Mouse (Mus musculus): ENCODE data around the gene Col5a3. TPM values are rescaled to one million over a fixed set of nuclear protein-coding genes. Genes with fewer than 3 reads are reported as not detected.

The Col5a3 gene
- total RNA-seq (2023), result under 1 TPM in 1 of 2 experiments, not detected in 1; 0.13 TPM

DNA sequence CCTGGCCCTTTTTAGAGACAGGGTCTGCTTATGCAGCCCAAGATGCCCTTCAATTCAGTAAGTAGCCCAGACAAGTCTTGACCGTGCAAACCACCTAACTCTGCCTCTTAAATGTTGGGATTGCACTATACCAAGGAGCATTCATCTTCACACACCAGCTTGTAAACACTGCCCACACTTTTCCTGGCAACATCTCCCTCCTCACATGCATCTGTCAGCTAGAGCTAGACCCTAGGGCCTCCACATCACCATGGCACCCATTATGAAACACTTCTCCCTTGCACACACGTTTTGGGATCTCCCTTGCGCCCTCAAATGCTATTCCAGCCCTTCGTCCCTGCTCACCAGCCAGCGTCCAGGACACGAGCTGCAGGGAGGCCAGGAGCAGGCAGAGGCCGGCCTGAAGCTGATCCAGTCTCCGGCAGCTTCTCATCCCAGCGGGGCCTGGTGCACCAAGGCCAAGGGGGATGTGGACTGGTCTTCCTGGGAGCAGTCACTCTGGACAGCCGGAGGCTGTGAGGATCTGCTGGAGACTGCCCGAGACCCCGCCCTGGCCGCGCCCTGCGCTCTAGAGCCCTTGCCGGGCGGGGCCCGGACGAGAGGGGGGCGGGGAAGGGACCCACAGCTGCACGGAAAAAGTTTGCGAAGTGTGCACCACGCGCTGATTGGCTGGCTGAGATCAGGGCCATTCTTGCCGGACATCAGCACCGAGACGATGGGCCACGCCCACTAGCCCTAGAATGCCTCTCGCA is at the start of gene Col5a3:
Gene Col5a3, minus strand, starts transcription at position 547 of the 752 bp plus-strand sequence.

DNA sequence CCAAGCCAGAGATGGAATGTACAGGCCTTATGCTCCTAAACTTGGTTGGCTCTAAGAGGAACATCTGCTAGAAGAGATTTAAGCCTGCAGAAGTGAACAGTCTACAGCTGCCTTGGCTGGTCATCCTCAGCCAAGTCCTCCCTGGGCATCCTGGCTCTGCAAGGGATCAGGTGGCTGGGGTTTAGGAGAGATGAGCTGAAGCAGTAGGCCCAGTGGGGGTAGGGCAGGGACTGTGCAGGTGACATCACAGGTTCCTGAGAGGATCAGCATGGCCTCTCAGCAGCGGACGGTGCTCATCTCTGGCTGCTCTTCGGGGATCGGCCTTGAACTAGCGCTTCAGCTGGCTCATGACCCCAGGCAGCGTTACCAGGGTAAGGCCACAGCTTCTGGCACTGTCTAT is 3.4 kb upstream of the Col5a3 start, which contains the start of gene Rdh8:
Gene Rdh8, plus strand, starts transcription at position 268 of the 400 bp plus-strand sequence.

DNA sequence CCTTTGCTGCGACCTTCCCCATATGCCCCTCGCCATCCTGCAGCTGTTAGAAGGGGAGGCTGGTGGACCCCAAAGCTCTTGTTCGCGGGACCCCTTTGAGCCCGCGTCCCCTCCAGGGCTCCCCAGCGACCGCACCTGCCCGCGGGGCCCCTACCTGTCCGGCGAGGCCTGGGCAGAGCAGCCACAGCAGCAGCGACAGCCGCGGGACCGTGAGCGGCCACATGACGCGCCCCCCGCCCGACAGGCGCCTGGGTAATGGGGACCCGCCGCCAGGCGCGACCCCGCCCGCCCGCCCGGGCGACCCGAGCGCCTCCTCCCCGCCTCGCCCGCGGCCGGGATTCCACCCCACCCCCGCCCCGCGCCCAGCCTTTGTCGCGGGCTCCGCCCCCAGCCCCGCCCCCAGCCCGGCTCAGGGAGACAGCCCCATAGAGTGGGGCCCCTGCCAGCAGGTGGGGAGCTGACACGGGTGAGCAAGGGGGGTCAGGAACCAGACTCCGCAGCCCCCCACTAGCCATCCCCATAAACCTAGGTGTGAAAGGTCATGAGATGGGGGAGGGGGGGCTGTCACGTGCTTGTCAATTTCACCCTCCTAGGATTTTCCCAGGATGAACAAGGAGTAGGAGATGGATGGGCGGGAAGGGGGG is 68.7 kb downstream of the Col5a3 start, which contains the start of gene Olfm2:
Gene Olfm2, minus strand, starts transcription at position 333 of the 644 bp plus-strand sequence.

Other genes starting within 250 kb of the Col5a3 start
- gene Zfp846, start 233.8 kb downstream of the Col5a3 start, total RNA-seq (2023), result 1 to 10 TPM; 5.2 to 8.2 TPM
- gene Ubl5, start 172.2 kb downstream of the Col5a3 start, total RNA-seq (2023), result 100 to 1,000 TPM; 276 to 300 TPM
- gene Fbxl12, start 170.3 kb downstream of the Col5a3 start, total RNA-seq (2023), result 10 to 100 TPM; 26.1 to 30.7 TPM
- 10 to 100 TPM in 1 of 2 experiments, 1 to 10 TPM in 1; 9.9 to 10.1 TPM for gene Pin1, start 163.0 kb downstream of the Col5a3 start, total RNA-seq (2023)
- gene Olfm2, start 68.7 kb downstream of the Col5a3 start, total RNA-seq (2023), result not detected
- not detected for gene Rdh8, start 3.4 kb upstream of the Col5a3 start, total RNA-seq (2023)
- gene A230050P20Rik, start 53.6 kb upstream of the Col5a3 start, total RNA-seq (2023), result 10 to 100 TPM; 17.2 to 19.6 TPM
- 1 to 10 TPM in 1 of 2 experiments, under 1 TPM in 1; 0.88 to 1.1 TPM for gene Angptl6, start 64.7 kb upstream of the Col5a3 start, total RNA-seq (2023)
- 10 to 100 TPM; 40.2 to 45.5 TPM for gene Ppan, start 73.1 kb upstream of the Col5a3 start, total RNA-seq (2023)
- 100 to 1,000 TPM; 118 to 121 TPM for gene Eif3g, start 83.6 kb upstream of the Col5a3 start, total RNA-seq (2023)
- 10 to 100 TPM; 33.0 to 34.9 TPM for gene Dnmt1, start 144.8 kb upstream of the Col5a3 start, total RNA-seq (2023)
- gene S1pr2, start 161.7 kb upstream of the Col5a3 start, total RNA-seq (2023), result 10 to 100 TPM; 13.7 to 15.0 TPM
- 10 to 100 TPM; 55.9 to 65.5 TPM for gene Mrpl4, start 187.7 kb upstream of the Col5a3 start, total RNA-seq (2023)
- gene Icam1, start 200.9 kb upstream of the Col5a3 start, total RNA-seq (2023), result 100 to 1,000 TPM; 170 to 179 TPM
- 1 to 10 TPM; 1.8 to 3.4 TPM for gene Icam4, start 214.3 kb upstream of the Col5a3 start, total RNA-seq (2023)
- gene Icam5, start 217.0 kb upstream of the Col5a3 start, total RNA-seq (2023), result under 1 TPM; 0.33 to 0.47 TPM